Mouse (Mus musculus) intestine, embryonic 16.5 days (tissue): ENCODE results near the gene Cdc42se1. TPM values are rescaled to one million over a fixed set of nuclear protein-coding genes. Genes with fewer than 3 reads are reported as not detected.
A peak's percentile ranks its signal among the peaks of the same experiment; 100 is the strongest.

Experiments used
- ATAC-seq: fragments of 200-750 bp; cut with Nextera tagmentation; 2 replicates; pipeline ENCODE4 v1.8.0; 2017; ENCODE audit warnings: moderate TSS enrichment, moderate library complexity
- H3K27ac ChIP-seq: fragments of 300-500 bp; sonication (generic); 2 replicates; pipeline ENCODE4 v1.5.1; 2014; ENCODE audit warnings: mild to moderate bottlenecking, low read length
- H3K27me3 ChIP-seq: fragments of 300-500 bp; sonication (generic); replicated peaks from 2 replicates; pipeline ENCODE4 v1.6.1; 2014; ENCODE audit warnings: low read length, control low read depth, mixed read lengths; ENCODE audit not compliant: control insufficient read depth, insufficient read depth
- H3K36me3 ChIP-seq: fragments of 300-500 bp; sonication (generic); 2 replicates; pipeline ENCODE4 v1.6.1; 2014; ENCODE audit warnings: low read length, control low read depth; ENCODE audit not compliant: control insufficient read depth, insufficient read depth
- H3K4me1 ChIP-seq: fragments of 300-500 bp; sonication (generic); 2 replicates; pipeline ENCODE4 v1.6.1; 2014; ENCODE audit warnings: low read length, control low read depth, mixed read lengths; ENCODE audit not compliant: control insufficient read depth, insufficient read depth
- H3K4me2 ChIP-seq: fragments of 300-500 bp; sonication (generic); 2 replicates; pipeline ENCODE4 v1.6.1; 2014; ENCODE audit warnings: low read depth, low read length, control low read depth
- H3K4me3 ChIP-seq: fragments of 300-500 bp; sonication (generic); 2 replicates; pipeline ENCODE4 v1.5.1; 2014; ENCODE audit warnings: mild to moderate bottlenecking, low read length
- H3K9ac ChIP-seq: fragments of 300-500 bp; sonication (generic); 2 replicates; pipeline ENCODE4 v1.6.1; 2014; ENCODE audit warnings: low read depth, low read length
- H3K9me3 ChIP-seq: fragments of 300-500 bp; sonication (generic); 2 replicates; pipeline ENCODE4 v1.6.1; 2016; ENCODE audit warnings: low read length, control low read depth; ENCODE audit not compliant: control insufficient read depth
- WGBS: fragments of 180-500 bp; shearing (Covaris S2); extraction: QIAGEN DNeasy Blood & Tissue Kit; methylation state at CpG from one replicate; pipeline ENCODE4 v1.1.7; 2014; 5-methylcytosine and 5-hydroxymethylcytosine counted together
- polyA plus RNA-seq: library from polyadenylated mRNA; unstranded; fragments of >200 nt; fragmentation: Nextera tagmentation; extraction: Ambion mirVana; gene quantifications from 2 replicates; pipeline ENCODE4 v1.2.1, GENCODE M21; 2015

Gene Cdc42se1
- polyA plus RNA-seq, 1 experiment from 2014 or later: 73.8 TPM

DNA sequence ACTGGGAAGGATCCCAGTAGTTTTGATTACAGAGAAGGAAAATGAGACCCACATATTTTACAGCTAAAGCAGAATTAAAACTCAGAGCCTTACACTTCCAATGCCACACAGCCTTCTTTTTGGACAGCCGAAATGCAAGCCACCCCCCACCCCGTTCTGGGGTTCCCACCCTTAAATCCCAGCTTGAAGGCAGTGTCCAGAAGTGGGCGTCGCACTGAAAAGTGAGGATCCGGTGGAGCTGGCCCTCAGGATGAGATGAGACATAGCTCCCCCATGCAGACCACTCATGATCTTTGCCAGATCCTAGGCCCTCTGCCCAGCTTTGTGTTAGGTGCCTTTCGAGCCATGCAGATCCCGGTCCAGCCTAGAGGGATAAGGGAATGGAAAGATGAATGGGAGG lies 13.0 kb downstream of the Cdc42se1 start, which contains the start of gene Gm128:
TSS of gene Gm128 (minus strand) at position 101 of the 400 bp plus-strand sequence.
- H3K27me3 ChIP-seq: no peaks in the 10 kb centered on the region
- peaks cover 5% of the 10 kb centered on the region; the same call in 1 of the 2 replicates for H3K36me3 ChIP-seq
- 79% methylated on average over 7 of the region's 7 CpGs for WGBS
- H3K4me3 ChIP-seq: no peak within 1 kb of the TSS
- no peaks in the 10 kb centered on the region for H3K9me3 ChIP-seq
- no peak within 1 kb of the TSS for H3K27ac ChIP-seq
- H3K9ac ChIP-seq: peak within 1 kb of the TSS; percentile 24; the same call in 1 of the 2 replicates
- ATAC-seq: no peak
- peak within 1 kb of the TSS; percentile 19; the same call in 1 of the 2 replicates for H3K4me2 ChIP-seq
- no peaks in the 10 kb centered on the region for H3K4me1 ChIP-seq

DNA sequence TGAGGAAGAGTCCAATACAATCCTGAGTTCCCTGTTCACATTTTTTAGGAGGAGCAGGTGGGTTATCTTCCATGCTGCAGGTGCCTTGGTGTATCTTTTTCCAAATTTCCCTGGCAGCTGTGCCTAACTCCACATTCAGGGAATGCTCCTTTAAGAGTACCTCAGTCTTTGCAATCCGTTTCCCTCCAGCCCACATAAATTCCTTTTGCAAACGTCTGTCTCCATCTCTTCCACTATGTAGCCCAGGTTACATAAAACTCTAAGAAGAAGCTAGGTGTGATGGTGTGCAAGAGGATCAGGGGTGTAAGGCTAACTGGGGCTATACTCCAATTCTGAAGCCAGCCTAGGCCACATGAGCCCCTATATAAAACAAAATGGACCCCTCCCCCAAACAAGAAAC lies 14.6 kb downstream of the Cdc42se1 start:
- no peak for ATAC-seq
- H3K27ac ChIP-seq: no peak overlapping the region
- no peak overlapping the region for H3K4me3 ChIP-seq
- no peak overlapping the region for H3K9ac ChIP-seq
- no peak overlapping the region for H3K4me2 ChIP-seq
- no peaks in the 10 kb centered on the region for H3K9me3 ChIP-seq
- H3K27me3 ChIP-seq: no peaks in the 10 kb centered on the region
- H3K36me3 ChIP-seq: peaks cover 4% of the 10 kb centered on the region; the same call in 1 of the 2 replicates
- WGBS: 74% methylated on average over 2 of the region's 2 CpGs
- no peaks in the 10 kb centered on the region for H3K4me1 ChIP-seq

DNA sequence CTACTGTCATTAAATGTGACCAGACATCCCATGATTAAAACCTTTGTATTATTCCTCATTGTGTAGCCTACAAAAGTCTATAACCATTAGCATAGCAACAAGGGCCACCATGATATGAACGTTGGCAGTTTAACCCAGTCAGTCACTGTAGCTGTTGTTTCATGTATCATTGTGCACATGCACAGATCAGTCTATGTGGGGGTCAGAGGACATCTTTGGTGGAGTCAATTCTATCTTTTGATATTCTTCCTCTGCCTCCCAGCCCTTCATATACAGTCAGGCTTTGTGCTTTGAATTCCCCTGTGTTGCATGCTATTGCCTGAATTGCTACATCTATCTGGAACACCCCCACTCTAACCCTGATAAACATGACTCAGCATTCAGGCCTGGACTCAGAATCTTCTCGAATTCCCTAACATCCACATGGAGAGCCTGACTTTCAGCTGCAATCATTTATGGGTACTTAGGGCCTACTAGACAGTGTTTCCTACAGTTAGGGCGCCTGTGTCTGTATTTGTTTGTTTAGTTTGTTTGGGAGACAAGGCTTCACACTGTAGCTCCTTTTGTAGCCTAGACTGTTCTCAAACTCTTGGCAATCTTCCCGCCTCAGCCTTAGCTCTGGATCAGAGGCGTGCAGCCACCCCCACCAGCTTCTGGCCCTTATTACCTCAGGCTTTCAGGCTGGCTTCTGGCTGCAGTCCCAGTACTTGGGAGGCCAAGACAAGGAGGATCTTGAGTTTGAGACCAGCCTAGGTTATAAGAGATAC lies 18.1 kb downstream of the Cdc42se1 start:
- WGBS: 81% methylated on average over 5 of the region's 5 CpGs
- ATAC-seq: no peak
- H3K9ac ChIP-seq: no peak overlapping the region
- no peak overlapping the region for H3K4me3 ChIP-seq
- peaks cover 4% of the 10 kb centered on the region; the same call in 1 of the 2 replicates for H3K4me1 ChIP-seq
- H3K36me3 ChIP-seq: no peaks in the 10 kb centered on the region
- H3K9me3 ChIP-seq: no peaks in the 10 kb centered on the region
- H3K4me2 ChIP-seq: no peak overlapping the region
- H3K27me3 ChIP-seq: no peaks in the 10 kb centered on the region
- no peak overlapping the region for H3K27ac ChIP-seq

DNA sequence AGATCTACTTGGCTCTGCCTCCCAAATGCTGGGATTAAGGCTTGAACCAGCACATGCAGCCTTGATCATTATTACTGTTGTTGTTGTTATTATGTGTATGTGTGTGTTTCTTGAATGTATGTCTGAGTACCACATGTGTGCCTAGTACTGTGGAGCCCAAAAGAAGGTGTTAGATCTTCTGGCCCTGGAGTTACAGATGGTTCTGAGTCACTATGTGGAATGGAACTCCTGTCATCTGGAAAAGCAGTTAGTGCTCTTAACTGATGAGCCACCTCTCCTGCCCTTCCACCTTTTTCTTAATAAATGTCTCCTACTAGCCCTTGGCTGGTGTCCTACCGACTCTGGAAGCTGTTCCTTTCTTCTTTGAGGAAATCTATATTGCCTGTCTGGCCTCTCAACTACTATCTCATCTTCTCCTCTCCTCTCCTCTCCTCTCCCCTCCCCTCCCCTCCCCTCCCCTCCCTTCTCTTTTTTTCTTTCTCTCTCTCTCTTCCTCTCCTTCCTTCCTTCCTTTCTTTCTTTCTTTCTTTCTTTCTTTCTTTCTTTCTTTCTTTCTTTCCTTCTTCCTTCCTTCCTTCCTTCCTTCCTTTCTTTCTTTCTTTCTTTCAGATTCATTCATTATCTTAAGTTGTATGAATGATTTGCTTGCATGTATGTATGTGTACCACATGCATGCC lies 19.3 kb downstream of the Cdc42se1 start:
- WGBS: 63% methylated on average over 1 of the region's 1 CpGs
- no peak overlapping the region for H3K27ac ChIP-seq
- no peaks in the 10 kb centered on the region for H3K36me3 ChIP-seq
- no peak overlapping the region for H3K9ac ChIP-seq
- H3K4me1 ChIP-seq: peaks cover 4% of the 10 kb centered on the region; the same call in 1 of the 2 replicates
- no peak for ATAC-seq
- no peaks in the 10 kb centered on the region for H3K9me3 ChIP-seq
- no peaks in the 10 kb centered on the region for H3K27me3 ChIP-seq
- no peak overlapping the region for H3K4me3 ChIP-seq
- H3K4me2 ChIP-seq: no peak overlapping the region

DNA sequence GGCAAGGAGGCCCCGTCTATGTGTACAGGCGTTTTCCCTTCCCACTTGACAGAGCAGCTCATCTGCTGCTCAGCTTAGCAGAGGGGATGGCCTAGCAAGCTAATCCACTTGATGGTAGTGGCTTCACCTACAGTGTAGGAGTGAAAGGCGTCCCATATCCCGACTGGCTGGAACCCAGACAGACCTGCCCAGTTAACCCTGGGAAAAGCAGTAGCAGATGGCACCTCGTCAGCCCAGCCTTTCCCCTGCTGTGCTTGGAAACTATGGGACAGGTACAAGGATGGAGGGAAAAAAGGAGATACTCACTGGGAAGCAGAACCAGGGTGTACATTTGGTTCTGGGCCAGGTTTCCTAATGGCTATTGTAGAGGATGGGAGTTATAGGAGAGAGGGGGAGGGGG lies 21.8 kb downstream of the Cdc42se1 start:
- Histone ChIP-seq H3K27me3 (no peaks in the 10 kb centered on the region), H3K27ac (no peak overlapping the region), H3K4me3 (no peak overlapping the region), H3K36me3 (no peaks in the 10 kb centered on the region; the same call in 1 of the 2 replicates), H3K4me1 (peaks cover 4% of the 10 kb centered on the region; the same call in 1 of the 2 replicates), H3K9me3 (no peaks in the 10 kb centered on the region), H3K9ac (no peak overlapping the region), H3K4me2 (no peak overlapping the region)
- WGBS: 80% methylated on average over 5 of the region's 5 CpGs
- ATAC-seq: no peak

DNA sequence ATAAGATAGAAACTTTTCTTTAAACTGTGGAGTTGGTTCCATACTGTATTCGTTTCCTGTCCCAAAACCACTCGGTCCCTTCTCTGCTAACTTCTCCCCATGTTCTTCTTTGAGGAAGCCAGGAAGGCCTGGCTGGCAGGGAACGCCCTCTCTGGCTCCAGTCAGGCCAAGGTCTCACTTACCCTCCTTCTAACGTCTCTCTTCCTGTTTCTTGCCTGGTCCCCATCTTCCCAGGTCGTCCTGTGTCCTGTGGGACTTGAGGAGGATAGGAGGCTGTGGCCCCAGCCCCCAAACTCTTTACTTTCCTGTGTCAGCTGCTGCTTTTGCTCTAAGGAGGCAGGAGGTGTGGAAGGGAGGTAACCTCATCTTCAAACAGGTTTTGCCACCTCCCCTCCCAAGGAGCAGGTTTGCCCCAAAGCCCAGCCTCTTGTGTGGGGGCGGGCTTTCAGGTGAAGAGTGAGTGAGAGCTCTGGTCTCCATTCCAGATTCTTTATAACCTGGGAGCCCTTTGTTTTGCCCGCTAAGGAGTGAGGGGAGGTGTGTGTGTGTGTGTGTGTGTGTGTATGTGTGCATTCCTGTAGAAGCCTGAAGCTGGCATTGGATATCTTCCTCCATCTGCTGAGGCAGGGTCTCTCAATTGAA lies 22.4 kb downstream of the Cdc42se1 start, which contains the start of gene Bnipl:
TSS of gene Bnipl (minus strand) at position 411 of the 642 bp plus-strand sequence.
- Histone ChIP-seq H3K9ac (no peak within 1 kb of the TSS), H3K4me3 (no peak within 1 kb of the TSS), H3K4me2 (no peak within 1 kb of the TSS), H3K36me3 (no peaks in the 10 kb centered on the region; the same call in 1 of the 2 replicates), H3K4me1 (peaks cover 4% of the 10 kb centered on the region; the same call in 1 of the 2 replicates), H3K27ac (no peak within 1 kb of the TSS), H3K9me3 (no peaks in the 10 kb centered on the region), H3K27me3 (no peaks in the 10 kb centered on the region)
- 47% methylated on average over 7 of the region's 7 CpGs for WGBS
- no peak for ATAC-seq

DNA sequence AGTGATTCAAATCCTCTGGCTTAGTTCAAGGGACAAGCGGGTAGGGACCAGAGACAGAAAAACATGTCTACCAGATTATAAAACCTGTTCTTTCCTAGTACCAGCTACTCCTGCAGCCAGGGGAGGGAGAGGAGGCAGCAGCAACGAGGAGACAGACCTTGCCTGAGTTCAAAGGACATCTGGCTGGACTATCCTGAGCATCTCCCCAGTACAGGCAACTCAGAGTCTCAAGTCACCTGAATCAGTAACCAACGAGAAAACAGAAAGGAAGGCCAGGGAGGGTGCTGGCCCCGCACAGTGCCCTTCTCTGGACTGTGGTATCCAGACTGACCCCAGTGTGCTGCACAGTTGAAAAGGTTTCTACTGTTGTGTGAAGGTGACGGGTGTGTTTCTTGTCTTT lies 28.4 kb downstream of the Cdc42se1 start:
- peaks cover 11% of the 10 kb centered on the region for H3K36me3 ChIP-seq
- WGBS: 84% methylated on average over 5 of the region's 5 CpGs

DNA sequence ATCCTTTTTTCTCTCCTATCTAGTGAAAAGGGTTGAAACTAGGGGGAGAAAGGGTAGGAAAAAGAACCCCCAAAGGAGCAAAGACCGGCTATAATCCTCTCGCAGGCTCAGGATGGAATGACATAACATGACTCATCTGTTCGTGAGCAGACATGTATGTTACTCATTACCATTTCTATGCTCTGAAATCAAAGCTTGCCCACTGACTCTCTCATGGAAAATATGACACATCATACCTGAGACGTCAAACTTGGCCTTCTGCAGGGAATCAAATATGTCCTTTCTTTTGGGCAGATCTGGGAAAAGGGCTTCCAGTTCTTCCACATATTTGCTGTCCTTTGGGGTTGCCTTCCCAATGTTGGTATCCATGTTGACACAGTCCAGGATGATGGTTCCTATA lies 33.4 kb downstream of the Cdc42se1 start:
- Histone ChIP-seq H3K9me3 (no peaks in the 10 kb centered on the region), H3K36me3 (peaks cover 16% of the 10 kb centered on the region), H3K27ac (no peak overlapping the region), H3K4me1 (no peaks in the 10 kb centered on the region), H3K9ac (no peak overlapping the region), H3K4me3 (no peak overlapping the region), H3K4me2 (no peak overlapping the region), H3K27me3 (no peaks in the 10 kb centered on the region)
- ATAC-seq: no peak
- 97% methylated on average over 4 of the region's 4 CpGs for whole genome bisulfite sequencing

More for the DNA sequence above, 28.4 kb downstream of the Cdc42se1 start:
- Histone ChIP-seq H3K9ac (no peak overlapping the region), H3K4me1 (no peaks in the 10 kb centered on the region), H3K4me2 (no peak overlapping the region), H3K4me3 (no peak overlapping the region), H3K9me3 (no peaks in the 10 kb centered on the region), H3K27ac (no peak overlapping the region), H3K27me3 (no peaks in the 10 kb centered on the region)
- ATAC-seq: no peak

DNA sequence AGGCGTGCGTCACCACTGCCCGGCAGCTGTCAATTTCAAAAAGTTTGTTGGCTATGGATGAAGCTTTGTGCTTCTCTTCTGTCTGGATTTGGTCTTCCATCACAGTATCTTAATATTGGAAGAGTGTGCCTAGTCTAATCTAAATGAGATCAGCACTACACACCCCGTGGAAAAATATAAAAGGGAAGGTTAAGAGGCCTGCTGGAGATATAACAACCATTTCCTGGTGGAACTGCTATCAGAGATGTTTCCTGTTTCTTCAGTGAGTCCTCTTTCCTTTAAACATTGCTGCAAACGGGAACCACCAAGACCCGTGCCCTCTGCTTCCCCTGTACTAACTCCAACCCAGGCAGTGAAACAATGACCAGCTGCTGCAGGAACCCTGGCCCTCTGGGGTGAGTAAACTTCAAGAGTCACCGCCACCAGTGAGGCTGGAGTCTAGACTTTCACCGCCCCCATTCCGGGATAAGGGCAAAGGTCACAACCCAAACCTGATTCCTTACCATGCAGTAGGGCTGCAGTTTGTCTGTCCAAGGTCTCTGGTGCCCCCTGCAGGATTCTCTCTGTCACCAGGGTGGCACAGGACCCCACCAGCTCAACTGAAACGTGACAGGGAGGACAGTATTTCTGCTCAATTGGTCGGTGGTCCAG lies 34.7 kb downstream of the Cdc42se1 start:
- H3K4me1 ChIP-seq: no peaks in the 10 kb centered on the region
- no peak overlapping the region for H3K4me2 ChIP-seq

More for the DNA sequence above, 34.7 kb downstream of the Cdc42se1 start:
- ATAC-seq: peak; percentile 89
- Histone ChIP-seq H3K9ac (no peak overlapping the region), H3K27ac (peak overlapping the region; percentile 28; the same call in 1 of the 2 replicates), H3K9me3 (no peaks in the 10 kb centered on the region), H3K36me3 (peaks cover 14% of the 10 kb centered on the region), H3K27me3 (no peaks in the 10 kb centered on the region), H3K4me3 (no peak overlapping the region)
- 45% methylated on average over 11 of the region's 11 CpGs for WGBS
